Mouse (Mus musculus) forebrain, postnatal 0 days (tissue): Measurements from ENCODE around the gene Jtb. TPM values are rescaled to one million over a fixed set of nuclear protein-coding genes. Genes with fewer than 3 reads are reported as not detected.

Source experiments
- ATAC-seq: fragments of 200-750 bp; cut with Nextera tagmentation; 2 replicates; pipeline ENCODE4 v1.8.0; 2017; ENCODE audit warnings: mild to moderate bottlenecking, moderate library complexity
- DNase-seq: peaks from one replicate; pipeline ENCODE4 v3.0.0-alpha.2; 2015
- H3K27ac ChIP-seq: fragments of 300-500 bp; sonication (generic); 2 replicates; pipeline ENCODE4 v1.5.1; 2014; ENCODE audit warnings: low read depth, mild to moderate bottlenecking, antibody characterized with exemption, low read length, moderate library complexity, mixed read lengths
- H3K27me3 ChIP-seq: fragments of 300-500 bp; sonication (generic); 2 replicates; pipeline ENCODE4 v1.6.1; 2014; ENCODE audit warnings: mild to moderate bottlenecking, low read length, mixed read lengths; ENCODE audit not compliant: insufficient read depth
- H3K36me3 ChIP-seq: fragments of 300-500 bp; sonication (generic); 2 replicates; pipeline ENCODE4 v1.6.1; 2014; ENCODE audit warnings: mild to moderate bottlenecking, moderate library complexity; ENCODE audit not compliant: insufficient read depth
- H3K4me1 ChIP-seq: fragments of 300-500 bp; sonication (generic); 2 replicates; pipeline ENCODE4 v1.6.1; 2014; ENCODE audit warnings: antibody characterized with exemption; ENCODE audit not compliant: insufficient read depth
- H3K4me2 ChIP-seq: fragments of 300-500 bp; sonication (generic); 2 replicates; pipeline ENCODE4 v1.6.1; 2014; ENCODE audit warnings: low read depth, mild to moderate bottlenecking, moderate library complexity
- H3K4me3 ChIP-seq: fragments of 300-500 bp; sonication (generic); 2 replicates; pipeline ENCODE4 v1.5.1; 2014; ENCODE audit warnings: low read depth, low read length, mixed read lengths
- H3K9ac ChIP-seq: fragments of 300-500 bp; sonication (generic); 2 replicates; pipeline ENCODE4 v1.6.1; 2014; ENCODE audit warnings: mild to moderate bottlenecking
- H3K9me3 ChIP-seq: fragments of 300-500 bp; sonication (generic); 2 replicates; pipeline ENCODE4 v1.6.1; 2016; ENCODE audit warnings: low read length
- CTCF ChIP-seq: sonication (generic); IDR thresholded peaks from 2 replicates; pipeline ENCODE4 v1.5.1; 2016; ENCODE audit warnings: antibody characterized with exemption, control low read depth, low read depth
- WGBS: fragments of 180-500 bp; shearing (Covaris S2); extraction: QIAGEN DNeasy Blood & Tissue Kit; methylation state at CpG from one replicate; pipeline ENCODE4 v1.1.7; 2014; 5-methylcytosine and 5-hydroxymethylcytosine counted together
- polyA plus RNA-seq: library from polyadenylated mRNA; unstranded; fragments of >200 nt; fragmentation: Nextera tagmentation; extraction: Ambion mirVana; gene quantifications from 2 replicates; pipeline ENCODE4 v1.2.1, GENCODE M21; 2015
- total RNA-seq: library from RNA; depleted of rRNA; stranded (reverse); fragments of >200 nt; gene quantifications from 2 replicates; pipeline ENCODE4 v1.2.3, GENCODE M21; 2014

Gene Jtb
- total and polyA plus RNA-seq, 2 experiments from 2014 or later: 70.1 to 131 TPM

- Histone ChIP-seq H3K4me1 (no peaks in the 10 kb centered on the region), H3K36me3 (peaks cover 10% of the 10 kb centered on the region), H3K27ac (no peak overlapping the region), H3K9me3 (no peaks in the 10 kb centered on the region), H3K4me3 (no peak overlapping the region), H3K9ac (no peak overlapping the region), H3K4me2 (no peak overlapping the region), H3K27me3 (no peaks in the 10 kb centered on the region)
- 68% methylated on average over 5 of the region's 5 CpGs for WGBS
- no peak for TF ChIP-seq CTCF
- no peak for DNase-seq
- ATAC-seq: no peak
Measured at GRCm38 (mm10) chr3:90203619-90204018, 27.8 kb upstream of the Jtb start.

GRCm38 (mm10) chr3:90204582-90204981 lies 26.8 kb upstream of the Jtb start:
- no peaks in the 10 kb centered on the region for H3K27me3 ChIP-seq
- H3K9ac ChIP-seq: no peak overlapping the region
- TF ChIP-seq CTCF: no peak
- peaks cover 20% of the 10 kb centered on the region for H3K36me3 ChIP-seq
- no peak overlapping the region for H3K4me3 ChIP-seq
- ATAC-seq: no peak
- no peak for DNase-seq
- H3K4me1 ChIP-seq: no peaks in the 10 kb centered on the region
- H3K27ac ChIP-seq: no peak overlapping the region
- H3K9me3 ChIP-seq: no peaks in the 10 kb centered on the region
- no peak overlapping the region for H3K4me2 ChIP-seq
- 98% methylated on average over 2 of the region's 2 CpGs for WGBS

GRCm38 (mm10) chr3:90208662-90209061 lies 22.7 kb upstream of the Jtb start:
- 96% methylated on average over 2 of the region's 2 CpGs for WGBS
- H3K36me3 ChIP-seq: peaks cover 46% of the 10 kb centered on the region
- H3K4me1 ChIP-seq: peaks cover 14% of the 10 kb centered on the region
- no peaks in the 10 kb centered on the region for H3K27me3 ChIP-seq
- no peak overlapping the region for H3K27ac ChIP-seq
- H3K4me2 ChIP-seq: no peak overlapping the region
- no peaks in the 10 kb centered on the region for H3K9me3 ChIP-seq
- H3K9ac ChIP-seq: no peak overlapping the region
- ATAC-seq (no peak), DNase-seq (no peak)
- TF ChIP-seq CTCF: no peak
- H3K4me3 ChIP-seq: no peak overlapping the region

- H3K9ac ChIP-seq: no peak overlapping the region
- WGBS: 89% methylated on average over 5 of the region's 5 CpGs
- H3K4me2 ChIP-seq: no peak overlapping the region
- TF ChIP-seq CTCF: no peak
- H3K4me3 ChIP-seq: no peak overlapping the region
- no peak overlapping the region for H3K27ac ChIP-seq
- ATAC-seq (no peak), DNase-seq (no peak)
- no peaks in the 10 kb centered on the region for H3K27me3 ChIP-seq
- H3K36me3 ChIP-seq: peaks cover 46% of the 10 kb centered on the region
- H3K9me3 ChIP-seq: no peaks in the 10 kb centered on the region
- peaks cover 14% of the 10 kb centered on the region for H3K4me1 ChIP-seq
Measured at GRCm38 (mm10) chr3:90209908-90210566, 21.4 kb upstream of the Jtb start.

- no peak for ATAC-seq
- H3K27me3 ChIP-seq: no peaks in the 10 kb centered on the region
- no peak for TF ChIP-seq CTCF
- H3K36me3 ChIP-seq: peaks cover 46% of the 10 kb centered on the region
- H3K27ac ChIP-seq: no peak overlapping the region
- peaks cover 14% of the 10 kb centered on the region for H3K4me1 ChIP-seq
- DNase-seq: no peak
- H3K4me2 ChIP-seq: peak overlapping the region; percentile 53
- H3K9ac ChIP-seq: no peak overlapping the region
- 81% methylated on average over 13 of the region's 13 CpGs for WGBS
- no peaks in the 10 kb centered on the region for H3K9me3 ChIP-seq
- H3K4me3 ChIP-seq: no peak overlapping the region
Measured at GRCm38 (mm10) chr3:90211475-90212398, 19.7 kb upstream of the Jtb start.

GRCm38 (mm10) chr3:90212723-90213122 lies 18.7 kb upstream of the Jtb start:
- DNase-seq: no peak
- peak overlapping the region; percentile 53 for H3K4me2 ChIP-seq
- no peak for ATAC-seq
- 23% methylated on average over 5 of the region's 5 CpGs for WGBS
- no peaks in the 10 kb centered on the region for H3K9me3 ChIP-seq
- H3K27me3 ChIP-seq: no peaks in the 10 kb centered on the region
- H3K9ac ChIP-seq: peak overlapping the region; percentile 91
- H3K4me3 ChIP-seq: peak overlapping the region; percentile 74
- TF ChIP-seq CTCF: no peak
- H3K36me3 ChIP-seq: peaks cover 44% of the 10 kb centered on the region
- peaks cover 14% of the 10 kb centered on the region for H3K4me1 ChIP-seq
- peak overlapping the region; percentile 85; the same call in 1 of the 2 replicates for H3K27ac ChIP-seq

- Histone ChIP-seq H3K9me3 (no peaks in the 10 kb centered on the region), H3K4me2 (peak within 1 kb of the TSS; percentile 53), H3K4me1 (peaks cover 14% of the 10 kb centered on the region), H3K4me3 (peak within 1 kb of the TSS; percentile 74), H3K27me3 (no peaks in the 10 kb centered on the region), H3K9ac (peak within 1 kb of the TSS; percentile 91), H3K27ac (peak within 1 kb of the TSS; percentile 85), H3K36me3 (peaks cover 38% of the 10 kb centered on the region)
- whole genome bisulfite sequencing: under 1% methylated on average over 42 of the region's 42 CpGs
- TF ChIP-seq CTCF: no peak
- ATAC-seq: peak; percentile 97
- DNase-seq: peak; percentile 96
Measured at GRCm38 (mm10) chr3:90213377-90213866, 18.0 kb upstream of the Jtb start, which contains the start of the genes Rps27 and Rab13. Gene Rps27 (minus strand): TSS chr3:90213651. Gene Rab13 (plus strand): TSS chr3:90213695.
